Mouse (Mus musculus) ovary, postnatal 14 days (tissue): ENCODE data around the gene Mdm4.
A peak's percentile ranks its signal among the peaks of the same experiment; 100 is the strongest.
"Not testable (repeated sequence)": the region's sequence is repeated elsewhere in the genome, so short reads cannot be mapped to it uniquely, and the experiment has no call there.

ENCODE experiments used
- DNase-seq: peaks from one replicate; pipeline ENCODE4 v3.0.0; 2022; ENCODE audit warnings: low spot score

The Mdm4 gene

DNA sequence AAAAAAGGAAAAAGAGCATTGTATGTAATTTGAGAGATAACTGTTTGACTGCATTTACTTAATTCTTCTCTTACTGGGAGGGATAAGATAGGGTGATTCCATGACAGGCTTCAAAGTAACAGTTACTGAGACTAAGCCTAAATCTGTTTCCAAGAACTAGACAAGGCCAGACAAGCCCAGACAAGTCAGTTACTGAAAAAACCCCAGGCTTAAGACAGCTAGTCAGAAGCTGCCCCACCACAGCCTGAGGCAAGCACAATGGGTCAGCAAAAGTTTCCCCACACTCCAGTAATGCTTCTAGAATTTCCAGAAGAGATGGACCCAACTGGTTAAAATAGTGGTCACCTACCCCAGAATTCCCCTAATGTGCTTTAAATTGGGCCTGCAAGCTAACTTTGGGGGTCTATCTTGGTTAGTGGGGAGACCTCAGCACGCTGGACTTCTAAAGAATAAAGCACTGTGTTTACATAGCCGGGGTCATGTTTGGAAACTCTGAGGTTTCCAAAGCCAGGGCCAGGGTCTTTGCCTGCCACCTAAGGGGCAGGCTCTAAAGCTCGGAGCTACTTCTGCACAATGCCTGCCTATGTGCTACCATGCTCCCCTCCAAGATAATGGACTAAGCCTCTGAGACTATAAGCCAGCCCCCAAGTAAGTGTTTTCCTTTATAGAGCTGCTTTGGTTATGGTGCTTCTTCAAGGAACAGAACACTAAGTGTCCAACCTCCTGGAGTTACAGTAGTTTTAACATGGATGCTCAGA lies 10.0 kb downstream of the Mdm4 start:
- no peak for DNase-seq

DNA sequence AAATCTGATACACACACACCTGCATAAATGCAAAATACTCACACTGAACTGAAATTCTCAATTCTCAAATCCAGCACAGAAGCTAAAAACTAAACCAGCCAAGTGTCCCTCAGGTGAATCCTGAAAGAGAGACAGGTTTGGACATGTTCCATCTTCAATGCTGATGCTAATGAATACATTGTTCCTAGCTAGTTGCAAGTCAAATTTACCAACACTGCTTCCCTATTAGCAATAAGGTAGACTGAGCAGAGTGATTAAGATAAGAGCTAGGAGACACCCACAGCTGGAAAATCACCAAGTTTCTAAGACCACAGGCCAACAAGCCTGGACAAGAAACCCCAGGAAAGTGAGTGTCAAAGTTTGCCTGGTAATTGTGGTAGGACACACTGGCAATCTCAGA lies 11.0 kb downstream of the Mdm4 start:
- DNase-seq, result no peak

DNA sequence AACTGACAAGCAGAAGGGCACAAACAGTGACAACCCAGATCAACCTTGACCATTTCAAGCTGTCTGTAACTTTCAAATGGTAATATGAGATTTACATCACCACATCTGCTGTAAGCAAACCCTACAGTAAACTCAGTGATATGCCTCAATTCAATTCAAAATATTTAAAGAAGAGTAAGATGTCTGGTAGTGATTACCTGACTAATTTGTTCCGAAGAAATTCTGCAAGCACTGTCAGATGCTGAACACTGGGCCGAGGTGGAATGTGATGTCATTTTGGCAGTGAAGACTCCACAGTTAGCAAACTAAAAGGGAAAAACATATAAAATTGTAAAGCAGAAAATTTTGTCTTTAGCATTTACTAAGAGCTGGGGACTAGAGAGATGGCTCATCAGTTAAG lies 11.8 kb downstream of the Mdm4 start:
- no peak for DNase-seq

DNA sequence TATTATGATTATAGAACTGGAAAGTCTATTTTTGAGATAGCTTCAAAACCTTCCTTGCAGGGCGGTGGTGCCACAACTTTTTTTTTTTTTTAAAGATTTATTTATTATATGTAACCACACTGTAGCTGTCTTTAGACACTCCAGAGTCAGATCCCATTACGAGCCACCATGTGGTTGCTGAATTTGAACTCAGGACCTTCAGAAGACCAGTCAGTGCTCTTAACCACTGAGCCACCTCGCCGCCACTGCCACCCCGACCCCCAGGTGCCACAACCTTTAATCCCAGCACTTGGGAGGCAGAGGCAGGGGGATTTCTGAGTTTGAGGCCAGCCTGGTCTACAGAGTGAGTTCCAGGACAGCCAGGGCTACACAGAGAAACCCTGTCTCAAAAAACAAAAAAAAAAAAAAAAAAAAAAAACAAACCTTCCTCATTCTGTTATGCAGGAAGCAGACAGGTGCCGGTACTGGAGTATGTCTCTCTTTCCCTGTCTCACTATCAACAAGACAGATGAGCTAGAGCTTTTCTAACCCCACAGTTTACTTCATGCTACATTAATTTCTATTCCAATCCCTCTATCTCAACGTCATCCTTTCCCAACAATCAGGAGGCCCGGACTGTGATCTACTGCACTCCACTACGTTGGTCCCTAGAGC lies 13.5 kb downstream of the Mdm4 start:
- no peak for DNase-seq

DNA sequence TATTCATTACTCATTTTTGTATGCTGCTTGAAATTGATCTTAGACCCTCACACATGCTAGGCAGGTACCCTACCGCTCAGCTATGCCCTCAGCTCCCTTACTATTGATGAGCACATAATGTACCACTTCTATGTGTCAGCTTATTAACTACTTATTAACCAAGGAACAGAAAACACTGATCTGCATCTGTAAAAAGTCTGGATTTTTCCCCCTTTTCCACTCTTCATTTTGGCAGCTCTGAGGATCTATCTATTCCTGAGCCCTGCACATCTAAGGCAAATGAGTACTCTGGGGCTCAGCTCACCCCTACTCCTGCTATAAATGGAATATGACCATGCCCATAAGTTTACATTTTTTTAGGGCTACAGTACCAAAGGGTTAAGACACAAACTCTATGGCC lies 16.2 kb downstream of the Mdm4 start:
- DNase-seq, result no peak

DNA sequence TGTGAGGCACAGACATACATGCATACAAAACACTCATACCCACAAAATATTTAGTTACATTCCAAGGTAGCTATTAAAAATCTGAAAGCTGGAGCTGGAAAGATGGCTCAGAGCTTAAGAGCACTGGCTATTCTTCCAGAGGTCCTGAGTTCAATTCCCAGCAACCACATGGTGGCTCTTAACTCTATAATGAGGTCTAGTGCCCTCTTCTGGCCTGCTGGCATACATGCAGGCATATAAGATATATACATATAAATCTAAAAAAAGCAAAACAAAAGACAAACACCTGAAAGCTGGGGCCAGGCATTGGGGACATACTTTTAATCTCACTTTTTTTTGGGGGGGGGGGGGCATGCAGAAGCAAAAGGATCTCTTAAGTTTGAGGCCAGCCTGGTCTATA lies 17.0 kb downstream of the Mdm4 start:
- no peak for DNase-seq

DNA sequence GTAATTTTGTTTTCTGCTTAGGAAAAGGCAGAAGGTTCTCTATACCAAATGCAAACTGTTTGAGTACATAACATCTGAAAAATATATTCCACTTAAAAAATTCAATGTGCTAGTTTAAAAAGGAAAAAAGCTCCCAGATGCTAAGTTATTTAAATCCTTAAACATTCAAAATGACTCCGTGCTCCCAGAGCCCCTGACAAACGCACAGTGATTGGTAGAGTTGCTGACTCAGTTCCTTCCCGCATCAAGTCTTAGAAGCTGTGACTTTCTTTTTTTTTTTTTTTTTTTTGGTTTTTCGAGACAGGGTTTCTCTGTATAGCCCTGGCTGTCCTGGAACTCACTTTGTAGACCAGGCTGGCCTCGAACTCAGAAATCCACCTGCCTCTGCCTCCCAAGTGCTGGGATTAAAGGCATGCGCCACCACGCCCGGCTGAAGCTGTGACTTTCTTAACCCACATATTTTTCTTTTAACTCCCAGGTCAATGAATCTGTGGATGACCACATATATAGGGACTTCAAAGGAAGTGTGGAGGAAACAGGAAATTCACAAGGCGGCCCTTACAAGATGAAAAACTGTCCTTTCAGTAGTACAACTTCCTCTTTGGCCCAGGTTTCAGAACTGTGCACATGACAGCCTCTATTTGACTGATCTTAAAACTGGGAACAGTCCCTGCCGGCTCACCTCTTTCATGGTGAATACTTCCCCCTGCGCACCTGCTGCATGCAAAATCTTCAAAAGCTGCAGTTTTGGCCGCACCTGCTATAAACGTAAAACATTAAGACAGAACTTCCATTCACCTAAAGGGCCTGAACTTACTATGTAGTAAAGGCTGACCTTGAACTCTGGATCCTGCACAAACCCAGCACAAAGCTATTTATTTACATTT lies 18.2 kb downstream of the Mdm4 start:
- no peak for DNase-seq

DNA sequence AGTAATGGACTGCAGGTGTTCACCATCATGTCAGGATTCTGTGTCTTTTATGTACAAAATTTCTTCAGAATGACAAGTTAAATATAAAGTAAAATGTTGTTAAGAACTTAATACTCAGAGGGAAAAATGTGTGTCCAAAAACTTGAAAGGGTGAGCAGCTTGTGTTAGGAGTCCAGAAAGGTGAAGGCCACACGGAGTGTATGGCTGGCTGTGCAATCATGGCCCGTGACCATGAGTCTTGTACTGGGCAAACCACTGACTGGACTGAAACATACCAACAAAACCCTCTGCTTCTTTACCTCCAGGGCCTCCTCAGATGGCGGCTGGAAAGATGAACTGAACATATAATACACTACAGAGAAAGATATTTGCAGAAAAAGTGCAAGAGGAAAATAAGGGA lies 23.8 kb downstream of the Mdm4 start:
- no peak for DNase-seq

DNA sequence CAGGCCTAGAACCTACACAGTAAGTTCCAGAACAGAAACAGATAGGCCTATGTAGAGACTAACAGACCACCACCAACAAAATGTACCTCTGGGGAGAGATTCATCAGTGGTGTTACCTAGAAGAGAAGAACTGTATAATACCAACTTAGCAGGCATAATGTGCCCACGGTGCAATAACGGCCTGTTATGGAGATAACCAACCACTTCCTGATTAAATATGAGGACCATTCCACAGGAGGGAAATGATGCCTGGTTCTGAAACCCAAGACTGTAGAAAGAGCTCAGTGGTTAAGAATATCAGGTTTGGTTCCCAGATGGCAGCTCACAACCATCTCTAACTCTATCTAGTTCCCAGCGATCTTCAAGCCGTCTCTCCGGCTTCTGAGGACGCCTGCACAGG lies 30.0 kb downstream of the Mdm4 start:
- DNase-seq, result no peak

DNA sequence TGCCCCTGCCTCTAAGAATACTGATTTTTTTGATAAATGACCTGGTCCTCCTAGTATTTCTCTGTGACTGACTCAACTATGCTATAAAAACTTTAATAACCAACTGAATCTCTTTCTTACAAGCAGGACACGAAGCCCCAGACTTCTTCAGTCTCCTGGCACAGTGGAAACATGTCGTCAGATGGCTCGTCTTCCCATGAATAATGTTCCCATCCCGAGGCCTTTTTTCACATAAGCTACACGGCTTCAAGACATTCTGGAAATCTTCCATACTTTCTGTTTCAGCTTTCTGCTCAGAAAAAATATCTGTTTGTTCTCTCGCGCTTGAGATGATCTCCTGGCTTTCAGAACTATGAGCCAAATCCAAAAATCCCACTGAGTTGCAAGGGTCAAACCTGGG lies 38.8 kb downstream of the Mdm4 start:
- no peak for DNase-seq

DNA sequence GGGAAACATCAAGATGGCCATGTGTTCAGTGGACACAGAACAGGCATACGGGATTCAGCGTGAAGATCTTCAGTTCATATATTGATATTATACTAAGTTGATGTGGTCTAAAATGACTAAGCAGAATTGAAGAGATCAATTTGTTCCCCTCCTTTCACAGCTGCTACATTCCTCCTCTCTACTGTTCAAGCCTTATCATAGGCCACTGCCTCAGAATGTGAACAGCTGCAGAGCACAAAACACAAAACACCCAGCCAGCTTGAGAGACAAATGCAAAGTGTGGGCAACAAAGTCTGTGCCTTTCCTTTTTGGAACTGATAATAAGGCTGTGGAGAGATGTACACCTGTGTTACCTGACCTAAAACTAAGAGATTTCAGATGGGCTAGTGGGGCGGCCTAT lies 39.6 kb downstream of the Mdm4 start:
- no peak for DNase-seq

DNA sequence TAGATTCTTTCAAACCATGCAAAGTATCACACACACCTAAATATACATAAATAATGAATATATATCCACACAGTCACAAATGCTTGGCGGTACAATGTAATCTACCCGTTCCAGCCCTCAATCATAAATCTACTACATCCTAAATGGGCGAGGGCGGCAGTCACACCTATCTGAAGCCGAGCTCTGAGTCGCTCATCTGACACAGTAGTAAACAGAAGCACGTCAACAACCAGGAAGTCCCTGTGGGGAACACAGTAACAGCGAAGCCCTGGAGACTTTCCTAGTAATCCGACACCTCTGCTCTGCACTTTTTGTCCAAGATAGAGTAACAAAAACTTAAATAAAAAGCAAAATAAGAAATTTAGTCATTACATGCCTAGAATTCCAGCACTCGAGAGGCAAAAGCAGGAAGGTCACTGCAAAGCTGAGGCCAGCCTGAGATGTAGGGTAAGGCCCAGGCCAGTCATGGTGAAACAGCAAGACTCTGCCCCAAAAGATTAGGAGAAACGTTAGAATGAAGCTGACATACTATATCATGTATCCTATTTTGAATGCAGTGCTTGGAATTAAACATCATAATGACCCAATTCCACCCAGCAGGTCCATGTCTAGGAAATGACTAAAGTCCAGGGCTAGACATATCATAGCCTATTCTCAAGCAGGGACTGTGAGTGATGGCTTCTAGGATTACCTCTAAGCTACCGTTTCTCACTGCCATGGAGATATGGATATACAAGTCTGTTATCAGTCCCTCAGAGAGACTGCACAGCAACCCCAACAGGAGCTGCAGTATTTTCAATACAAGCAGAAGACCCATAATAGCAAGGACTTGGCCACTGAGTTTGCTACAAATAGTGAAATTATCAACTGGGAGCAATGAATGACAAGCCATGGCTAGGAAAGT lies 41.6 kb downstream of the Mdm4 start:
- DNase-seq, result not testable (repeated sequence)

DNA sequence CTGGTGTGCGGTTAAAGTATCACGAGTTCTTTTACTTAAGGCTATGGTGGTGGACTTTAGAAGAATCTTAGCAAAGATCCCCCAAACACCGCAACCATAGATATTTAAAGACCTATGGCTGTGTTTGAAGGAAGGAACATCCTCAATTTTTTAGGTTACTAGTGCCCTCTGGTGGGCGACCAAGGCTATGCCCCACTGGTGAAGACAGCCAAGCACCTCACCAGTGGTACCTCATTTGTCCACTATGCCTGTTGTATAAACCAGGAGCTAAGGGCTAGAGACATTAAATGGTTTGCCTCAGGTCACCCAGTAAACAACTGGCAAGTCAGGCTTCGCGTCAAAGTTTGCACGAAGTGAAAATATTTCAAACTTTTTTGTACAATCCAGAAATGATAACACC lies 47.6 kb downstream of the Mdm4 start:
- peak; percentile 43 for DNase-seq

DNA sequence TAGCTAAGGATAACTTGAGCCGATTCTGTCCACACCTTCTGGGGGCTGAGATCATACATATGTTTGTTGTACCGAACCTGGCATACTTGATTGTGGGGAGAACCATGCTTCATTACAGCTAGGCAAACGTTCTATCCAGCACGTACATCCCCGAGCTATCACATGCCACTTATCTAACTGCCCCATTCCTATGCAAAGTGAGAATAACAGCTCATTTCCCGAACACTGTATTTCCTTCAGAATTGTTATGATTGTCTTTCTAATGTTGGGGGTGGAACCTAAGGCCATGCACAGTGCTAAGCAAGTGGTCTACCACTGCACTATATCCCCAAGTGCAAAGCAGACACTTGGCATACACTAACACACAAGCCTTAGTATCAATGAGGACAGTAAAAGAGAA lies 49.1 kb downstream of the Mdm4 start:
- DNase-seq, result no peak

DNA sequence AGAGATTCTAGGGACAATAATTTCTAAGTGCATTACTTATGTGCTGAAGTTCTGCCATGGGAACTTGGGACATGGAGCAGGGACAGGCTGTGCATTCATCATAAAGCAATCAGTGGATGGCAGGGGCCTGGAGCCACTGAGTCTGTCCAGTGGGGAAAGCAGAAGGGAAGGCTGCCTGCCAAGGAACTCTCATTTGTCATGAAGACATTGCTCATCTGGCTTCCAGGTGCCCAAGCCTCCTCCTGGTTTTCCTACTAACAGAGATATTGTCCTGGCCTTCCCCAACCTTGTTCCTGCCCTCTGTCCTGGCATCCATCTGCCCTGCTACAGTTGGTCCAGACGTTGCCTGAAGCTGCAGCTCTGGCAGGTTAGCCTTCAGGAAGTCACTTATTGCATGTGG lies 53.0 kb downstream of the Mdm4 start:
- DNase-seq, result no peak

DNA sequence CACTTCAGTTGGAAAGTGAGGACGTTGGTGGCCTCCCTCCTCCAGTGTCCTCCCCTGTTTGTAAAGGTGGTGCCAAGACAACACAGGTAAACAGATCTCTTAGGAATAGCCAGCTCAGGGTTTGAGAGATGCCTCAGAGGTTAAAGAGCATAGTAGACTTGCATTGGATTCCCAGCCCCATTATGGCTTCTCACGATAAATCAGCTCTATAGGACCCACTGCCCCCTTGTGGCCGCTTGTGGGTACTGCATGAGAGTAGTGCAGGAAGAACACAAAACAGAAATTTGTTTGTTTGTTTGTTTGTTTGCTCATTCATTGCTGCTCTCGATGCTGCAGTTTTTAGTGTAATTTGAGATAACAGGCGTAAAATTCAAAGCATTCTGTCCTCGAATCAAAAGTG lies 61.7 kb downstream of the Mdm4 start:
- peak; percentile 42 for DNase-seq

DNA sequence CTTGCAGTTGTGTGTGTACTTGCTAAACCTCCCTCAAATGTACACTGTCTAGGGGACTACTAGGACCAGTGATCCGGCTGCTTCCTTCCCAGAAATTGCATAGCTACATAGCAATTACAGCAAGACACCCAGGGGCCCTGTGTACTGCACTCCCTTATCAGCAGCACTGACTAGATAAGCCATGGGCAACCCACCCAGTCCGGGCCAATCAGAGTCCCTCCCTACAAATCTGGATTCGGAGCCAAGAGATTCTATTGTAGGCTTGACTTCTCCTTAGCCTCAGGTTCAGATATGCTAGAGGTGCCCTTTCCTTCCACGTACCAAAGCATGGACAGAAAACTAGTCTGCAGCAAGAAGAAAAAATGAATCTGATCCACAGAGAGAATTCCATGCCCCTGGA lies 65.7 kb downstream of the Mdm4 start:
- DNase-seq, result no peak

DNA sequence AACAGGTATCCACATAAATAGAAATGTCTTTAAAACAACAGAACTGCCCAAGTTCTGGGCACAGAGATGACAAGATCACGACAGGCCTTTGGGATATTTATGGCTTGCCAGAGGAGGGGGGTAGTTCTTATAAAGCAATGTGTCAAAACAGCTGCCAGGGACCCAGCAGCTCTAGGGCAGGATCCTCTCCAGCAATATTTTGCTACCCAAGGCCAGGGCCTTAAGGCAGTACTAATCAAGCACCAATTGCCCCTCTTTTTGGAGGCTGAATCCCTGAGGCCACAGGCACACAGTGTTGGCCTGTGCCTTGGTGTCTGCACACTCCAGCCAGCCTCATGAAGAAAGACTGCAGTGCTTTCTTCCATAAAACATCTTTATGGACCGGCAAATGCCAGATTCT lies 66.3 kb downstream of the Mdm4 start:
- DNase-seq, result no peak

DNA sequence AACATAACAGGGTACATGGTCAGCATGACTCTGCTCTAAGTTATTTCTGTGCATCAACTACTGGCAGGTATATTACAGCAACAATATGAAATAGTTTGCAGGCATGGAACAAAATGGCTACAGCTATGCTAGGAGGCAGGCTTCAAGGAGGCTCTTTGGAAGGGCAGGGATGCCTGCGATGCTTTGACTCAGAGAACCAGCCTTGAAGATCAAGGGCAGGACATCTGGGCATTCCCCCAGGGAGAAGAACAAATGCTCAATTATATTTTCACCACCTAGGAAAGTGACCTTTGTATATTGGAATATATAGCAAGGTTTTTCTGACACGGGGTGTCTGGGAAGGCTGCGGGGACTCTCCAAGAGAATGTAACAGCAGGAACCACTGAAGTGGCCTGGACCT lies 68.6 kb downstream of the Mdm4 start:
- DNase-seq, result no peak

DNA sequence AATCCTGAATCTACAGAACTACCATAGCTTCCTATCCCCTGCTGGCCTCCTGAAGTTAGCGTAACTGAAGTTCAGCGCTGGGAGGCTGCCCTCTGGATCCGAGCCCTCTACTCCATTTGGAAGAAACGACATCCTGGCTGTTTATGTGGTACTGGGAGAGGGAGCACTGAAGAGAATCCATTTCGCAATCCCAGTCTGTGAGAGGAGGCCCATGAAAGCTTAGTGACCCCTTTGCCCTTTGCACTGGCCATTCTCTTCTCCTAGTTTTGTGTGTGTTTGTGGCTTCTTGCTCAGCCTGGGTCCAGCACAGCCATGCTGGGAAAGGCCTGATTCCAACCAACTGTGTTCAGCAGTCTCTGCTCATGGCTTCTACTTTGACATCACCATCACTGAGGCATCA lies 73.6 kb downstream of the Mdm4 start:
- DNase-seq, result no peak

DNA sequence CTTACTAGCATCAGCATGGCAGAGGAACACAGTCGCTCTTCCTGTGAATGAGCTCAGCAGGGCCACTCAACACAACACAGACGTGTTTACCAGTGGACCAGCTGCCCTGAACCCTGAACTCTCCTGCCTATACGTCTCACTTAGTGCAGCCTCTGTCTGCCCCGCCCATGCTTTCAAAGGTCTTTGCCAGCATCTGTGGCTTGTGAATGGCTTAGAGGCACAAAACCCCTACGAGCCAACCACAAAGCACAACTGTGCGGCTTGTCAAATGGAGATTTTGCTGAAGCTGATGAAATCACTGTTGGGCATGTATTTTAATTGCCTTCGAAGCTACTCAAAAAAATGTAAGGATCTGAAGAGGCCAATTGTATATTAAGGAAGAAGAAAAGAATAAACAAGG lies 82.5 kb downstream of the Mdm4 start:
- DNase-seq, result no peak

DNA sequence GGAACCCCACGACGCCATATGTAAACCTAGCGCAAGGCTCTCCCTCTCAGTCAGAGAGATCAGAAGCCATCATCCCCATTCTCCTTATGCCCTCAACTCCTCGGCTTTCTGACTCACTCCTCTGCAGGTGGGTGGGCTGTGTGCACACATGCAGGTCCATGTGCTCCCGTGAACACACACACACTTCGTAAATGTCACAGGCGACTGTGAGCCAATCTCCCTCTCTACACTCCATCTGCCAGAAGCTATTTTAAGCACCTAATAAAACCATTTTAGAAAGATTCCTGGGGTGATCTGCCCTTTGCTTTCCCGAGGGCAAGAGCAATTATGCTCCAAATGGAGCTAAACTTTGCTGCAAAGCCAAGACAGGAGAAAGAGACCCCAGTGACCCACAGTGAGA lies 84.5 kb downstream of the Mdm4 start:
- no peak for DNase-seq
